Mouse (Mus musculus): ENCODE measurements around the gene Clps. TPM values are rescaled to one million over a fixed set of nuclear protein-coding genes. Genes with fewer than 3 reads are reported as not detected.

The Clps gene
- polyA plus RNA-seq, 1 experiment from 2014 or later: not detected

DNA sequence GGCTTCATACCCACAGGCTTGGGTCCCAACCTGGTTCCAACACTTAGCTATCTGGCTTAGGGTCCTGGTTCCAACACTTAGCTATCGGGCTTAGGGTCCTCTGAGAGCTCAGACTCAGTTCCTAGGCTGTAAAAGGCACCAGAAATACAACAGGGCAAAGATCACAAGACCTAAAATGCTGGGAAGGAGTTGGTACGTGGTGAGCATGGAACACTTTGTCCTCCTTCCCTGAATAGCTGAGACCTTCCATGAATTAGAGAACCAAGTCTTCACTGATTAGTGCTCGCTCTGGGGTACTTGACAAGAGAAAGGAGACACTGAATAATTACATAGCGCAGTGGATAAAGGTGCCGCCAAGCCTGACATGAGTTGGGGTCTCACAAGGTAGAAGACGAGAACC is 38.6 kb downstream of the Clps start:
- H3K36me3 ChIP-seq (replicated peaks): no peaks in the 10 kb centered on the region
- peaks cover 7% of the 10 kb centered on the region; the same call in 1 of the 2 replicates for H3K9me3 ChIP-seq
- H3K27ac ChIP-seq: no peak overlapping the region
- H3K4me3 ChIP-seq: peak overlapping the region; percentile 78
- 41% methylated on average over 6 of the region's 6 CpGs for WGBS
- DNase-seq (ENCODE audit: extremely low spot score, low spot score): no peak
- H3K27me3 ChIP-seq (ENCODE audit: poor library complexity, severe bottlenecking): peaks cover 75% of the 10 kb centered on the region
- H3K4me1 ChIP-seq: peaks cover 49% of the 10 kb centered on the region

DNA sequence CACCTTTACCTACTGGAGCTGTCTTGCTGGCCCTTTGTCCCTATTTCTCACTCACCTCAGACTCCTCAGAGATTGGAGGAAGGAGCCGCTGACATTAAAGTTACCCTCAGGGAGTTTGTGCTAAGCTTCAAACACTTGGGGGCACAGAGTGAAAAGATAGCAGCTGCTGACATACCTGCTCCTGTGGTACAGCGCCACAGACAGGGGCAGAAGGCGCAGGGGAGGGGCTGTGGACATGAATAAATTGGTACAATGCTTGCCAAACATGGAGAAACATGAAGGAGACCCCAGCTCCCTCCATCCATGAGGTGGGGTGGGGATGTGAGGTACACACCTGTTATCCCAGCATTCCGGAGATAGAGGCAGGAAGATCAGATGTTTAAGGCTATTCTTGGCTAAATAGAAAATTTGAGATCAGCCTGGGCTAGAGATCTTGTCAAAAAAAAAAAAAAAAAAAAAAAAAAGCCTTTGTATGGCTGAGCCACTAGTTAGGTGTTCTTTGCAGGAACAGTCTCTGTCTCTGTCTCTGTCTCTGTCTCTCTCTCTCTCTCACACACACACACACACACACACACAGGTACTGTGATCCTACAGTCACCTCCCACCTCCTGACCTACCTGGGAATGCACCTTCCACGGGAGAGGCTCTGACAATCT is 39.4 kb downstream of the Clps start:
- 68% methylated on average over 5 of the region's 5 CpGs for WGBS
- Histone ChIP-seq H3K27ac (no peak overlapping the region), H3K36me3 (replicated peaks) (no peaks in the 10 kb centered on the region), H3K27me3 (ENCODE audit: poor library complexity, severe bottlenecking) (peaks cover 80% of the 10 kb centered on the region), H3K4me3 (no peak overlapping the region), H3K4me1 (peaks cover 49% of the 10 kb centered on the region), H3K9me3 (peaks cover 7% of the 10 kb centered on the region; the same call in 1 of the 2 replicates)
- no peak for DNase-seq (ENCODE audit: extremely low spot score, low spot score)

DNA sequence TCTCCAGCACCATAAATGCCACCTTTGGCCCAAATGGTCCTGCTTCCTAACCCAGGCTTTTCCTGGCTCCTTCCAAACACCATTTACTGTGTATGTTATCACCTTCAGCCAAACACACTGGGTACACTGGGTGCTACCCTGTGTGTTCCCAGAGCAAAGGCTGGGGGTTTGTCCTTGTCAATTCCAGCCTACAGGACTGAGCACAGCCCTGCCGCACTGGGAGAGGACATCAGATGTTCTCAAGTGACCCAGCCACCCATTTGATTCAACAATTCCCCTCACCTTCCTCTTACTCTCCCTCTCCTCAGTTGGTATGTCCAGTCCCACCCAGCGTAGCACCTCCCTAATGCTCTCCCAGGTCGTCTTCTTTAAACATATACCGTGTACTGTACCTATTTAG is 40.0 kb downstream of the Clps start:
- 87% methylated on average over 4 of the region's 4 CpGs for WGBS
- Histone ChIP-seq H3K4me1 (peaks cover 53% of the 10 kb centered on the region), H3K36me3 (replicated peaks) (no peaks in the 10 kb centered on the region), H3K4me3 (no peak overlapping the region), H3K27ac (no peak overlapping the region), H3K9me3 (peaks cover 7% of the 10 kb centered on the region; the same call in 1 of the 2 replicates), H3K27me3 (ENCODE audit: poor library complexity, severe bottlenecking) (peaks cover 86% of the 10 kb centered on the region)
- DNase-seq (ENCODE audit: extremely low spot score, low spot score): no peak

DNA sequence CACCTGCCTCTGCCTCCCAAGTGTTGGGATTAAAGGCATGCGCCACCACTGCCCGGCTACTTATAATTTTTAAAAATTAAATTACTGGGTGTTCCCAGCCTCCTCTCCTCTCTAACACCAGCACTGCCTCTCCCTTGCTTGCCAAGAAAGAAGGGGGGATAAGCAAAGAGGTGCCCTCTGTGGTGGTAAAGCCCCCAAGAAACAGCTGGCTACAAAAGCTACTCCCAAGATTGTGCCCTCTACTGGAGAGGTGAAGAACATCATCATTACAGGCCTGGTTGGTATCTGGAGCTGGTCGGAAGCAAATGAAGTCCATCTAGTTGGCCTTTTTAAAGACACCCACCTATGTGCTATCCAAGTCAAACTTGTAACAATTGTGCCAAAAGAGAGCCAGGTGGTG is 40.7 kb downstream of the Clps start:
- H3K4me1 ChIP-seq: peaks cover 61% of the 10 kb centered on the region
- H3K27me3 ChIP-seq (ENCODE audit: poor library complexity, severe bottlenecking): peaks cover 92% of the 10 kb centered on the region

DNA sequence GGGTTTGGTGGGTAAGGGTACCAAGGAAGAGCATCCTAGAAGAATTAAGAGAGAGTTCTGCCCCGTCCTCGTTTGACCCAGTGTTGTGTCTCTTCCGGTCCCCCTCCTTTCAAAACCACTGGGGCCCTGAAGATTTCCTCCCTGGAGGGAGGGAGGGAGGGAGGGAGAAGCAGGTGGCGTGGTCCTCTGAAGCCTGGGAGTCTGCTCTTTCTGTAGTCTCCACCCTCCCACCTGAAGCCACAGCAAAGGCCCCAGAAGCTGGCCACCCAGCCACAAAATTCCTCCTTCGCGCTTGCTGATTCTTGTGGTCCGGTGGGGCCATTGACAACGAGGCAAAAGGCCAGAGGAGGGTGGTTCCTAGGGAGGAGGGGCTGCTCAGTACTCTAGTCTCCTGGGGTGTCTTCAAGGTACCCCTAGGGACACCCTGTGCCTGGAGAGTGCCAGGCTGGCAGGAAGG is 41.9 kb downstream of the Clps start:
- Histone ChIP-seq H3K27me3 (ENCODE audit: poor library complexity, severe bottlenecking) (peaks cover 84% of the 10 kb centered on the region), H3K4me1 (peaks cover 63% of the 10 kb centered on the region), H3K36me3 (replicated peaks) (no peaks in the 10 kb centered on the region), H3K9me3 (peaks cover 7% of the 10 kb centered on the region; the same call in 1 of the 2 replicates), H3K4me3 (peak overlapping the region; percentile 59), H3K27ac (peak overlapping the region; percentile 85)
- 17% methylated on average over 8 of the region's 8 CpGs for WGBS
- DNase-seq (ENCODE audit: extremely low spot score, low spot score): no peak

More for the DNA sequence above, 40.7 kb downstream of the Clps start:
- 93% methylated on average over 3 of the region's 3 CpGs for WGBS
- DNase-seq (ENCODE audit: extremely low spot score, low spot score): no peak
- no peak overlapping the region for H3K27ac ChIP-seq
- H3K9me3 ChIP-seq: peaks cover 7% of the 10 kb centered on the region; the same call in 1 of the 2 replicates
- no peaks in the 10 kb centered on the region for H3K36me3 ChIP-seq (replicated peaks)
- H3K4me3 ChIP-seq: no peak overlapping the region

DNA sequence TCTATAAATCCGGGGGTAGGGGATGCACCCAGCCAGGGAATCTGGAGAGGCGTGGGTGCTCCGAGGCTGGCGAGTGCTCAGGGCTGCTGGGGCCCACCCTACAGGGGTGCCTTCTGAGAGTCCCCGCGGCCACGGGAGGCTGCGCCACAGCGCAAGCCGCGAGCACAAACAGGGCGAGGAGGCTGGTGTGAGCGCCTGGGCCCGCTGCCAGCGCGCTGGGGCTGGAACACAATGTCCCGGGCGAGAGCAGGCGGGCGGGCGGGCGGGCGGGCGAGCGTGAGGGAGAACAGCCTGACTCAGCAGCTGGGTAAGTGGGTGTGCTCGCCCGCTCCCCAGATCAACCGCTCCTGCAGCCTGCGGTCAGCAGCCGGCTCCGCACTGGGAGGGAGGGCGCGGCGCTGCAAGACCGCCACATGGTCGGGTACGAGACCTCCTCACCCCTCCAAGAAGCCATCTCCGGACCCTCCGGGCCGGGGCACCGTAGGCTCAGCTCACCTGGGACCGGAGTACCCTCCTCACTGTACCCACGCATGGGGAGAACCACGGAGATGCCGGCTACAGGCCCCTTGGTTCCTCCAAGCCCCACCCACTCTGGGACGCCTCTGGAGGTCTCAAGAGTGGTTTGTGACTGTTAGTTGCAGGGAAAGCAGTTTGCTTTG is 42.5 kb downstream of the Clps start:
- Histone ChIP-seq H3K27ac (peak overlapping the region; percentile 85), H3K4me1 (peaks cover 57% of the 10 kb centered on the region), H3K9me3 (peaks cover 7% of the 10 kb centered on the region; the same call in 1 of the 2 replicates), H3K36me3 (replicated peaks) (no peaks in the 10 kb centered on the region), H3K4me3 (peak overlapping the region; percentile 59), H3K27me3 (ENCODE audit: poor library complexity, severe bottlenecking) (peaks cover 78% of the 10 kb centered on the region)
- DNase-seq (ENCODE audit: extremely low spot score, low spot score): peak; percentile 53
- WGBS: under 1% methylated on average over 46 of the region's 46 CpGs

DNA sequence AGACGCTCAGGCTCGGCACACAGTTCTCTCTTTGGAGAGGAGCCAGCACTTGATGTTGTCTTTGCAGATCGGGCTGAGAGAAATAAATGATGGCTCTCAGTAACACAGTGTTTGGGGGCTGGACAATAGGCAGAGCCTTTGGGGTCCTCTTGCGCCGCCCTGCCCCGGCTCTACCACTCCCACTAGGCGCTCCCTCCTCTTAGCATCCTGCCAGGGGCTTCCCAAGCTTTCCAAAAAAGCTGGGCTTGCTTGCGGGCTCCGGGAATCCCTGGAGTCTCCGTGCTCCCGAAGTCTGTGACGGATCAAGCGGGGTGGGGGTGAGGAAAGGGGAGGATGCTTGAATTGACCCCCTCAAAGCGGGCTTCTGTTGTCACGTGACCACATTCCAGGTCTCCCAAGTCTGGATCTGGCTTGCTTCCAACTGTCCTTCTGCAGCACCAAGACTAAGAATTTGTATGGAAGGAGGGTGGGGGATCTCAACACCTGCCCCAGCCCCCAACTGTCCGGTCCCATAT is 43.1 kb downstream of the Clps start, which contains the start of gene Fkbp5:
Gene Fkbp5 (minus strand): TSS at position 87 of the 515 bp plus-strand sequence.
- Histone ChIP-seq H3K36me3 (replicated peaks) (no peaks in the 10 kb centered on the region), H3K4me1 (peaks cover 55% of the 10 kb centered on the region), H3K9me3 (peaks cover 7% of the 10 kb centered on the region; the same call in 1 of the 2 replicates), H3K27me3 (ENCODE audit: poor library complexity, severe bottlenecking) (peaks cover 78% of the 10 kb centered on the region), H3K4me3 (peak within 1 kb of the TSS; percentile 59), H3K27ac (peak within 1 kb of the TSS; percentile 85)
- WGBS: 6% methylated on average over 16 of the region's 16 CpGs
- DNase-seq (ENCODE audit: extremely low spot score, low spot score): peak; percentile 34

DNA sequence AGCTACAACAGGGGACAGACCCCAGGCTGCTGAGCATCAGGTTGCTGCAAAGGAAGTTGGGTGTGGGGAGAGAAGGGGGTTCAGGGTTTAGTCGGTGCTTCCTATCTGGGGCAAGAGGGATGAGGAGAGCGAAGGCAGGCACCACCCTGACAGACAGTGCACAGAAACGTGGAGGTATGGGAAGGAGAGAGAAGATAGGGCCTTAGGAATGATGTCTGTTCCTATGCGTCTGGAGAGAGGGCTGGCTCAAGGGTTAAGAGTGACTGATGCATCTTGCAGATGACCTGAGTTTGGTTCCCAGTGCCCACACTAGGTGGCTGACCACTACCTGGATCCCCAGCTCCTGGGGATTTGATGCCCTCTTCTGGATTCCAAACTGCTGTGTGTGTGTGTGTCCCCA is 43.7 kb downstream of the Clps start:
- Histone ChIP-seq H3K27me3 (ENCODE audit: poor library complexity, severe bottlenecking) (peaks cover 77% of the 10 kb centered on the region), H3K36me3 (replicated peaks) (no peaks in the 10 kb centered on the region), H3K9me3 (peaks cover 7% of the 10 kb centered on the region; the same call in 1 of the 2 replicates), H3K27ac (no peak overlapping the region), H3K4me1 (peaks cover 55% of the 10 kb centered on the region), H3K4me3 (no peak overlapping the region; the same call in 1 of the 2 replicates)
- 82% methylated on average over 4 of the region's 4 CpGs for WGBS
- DNase-seq (ENCODE audit: extremely low spot score, low spot score): no peak

DNA sequence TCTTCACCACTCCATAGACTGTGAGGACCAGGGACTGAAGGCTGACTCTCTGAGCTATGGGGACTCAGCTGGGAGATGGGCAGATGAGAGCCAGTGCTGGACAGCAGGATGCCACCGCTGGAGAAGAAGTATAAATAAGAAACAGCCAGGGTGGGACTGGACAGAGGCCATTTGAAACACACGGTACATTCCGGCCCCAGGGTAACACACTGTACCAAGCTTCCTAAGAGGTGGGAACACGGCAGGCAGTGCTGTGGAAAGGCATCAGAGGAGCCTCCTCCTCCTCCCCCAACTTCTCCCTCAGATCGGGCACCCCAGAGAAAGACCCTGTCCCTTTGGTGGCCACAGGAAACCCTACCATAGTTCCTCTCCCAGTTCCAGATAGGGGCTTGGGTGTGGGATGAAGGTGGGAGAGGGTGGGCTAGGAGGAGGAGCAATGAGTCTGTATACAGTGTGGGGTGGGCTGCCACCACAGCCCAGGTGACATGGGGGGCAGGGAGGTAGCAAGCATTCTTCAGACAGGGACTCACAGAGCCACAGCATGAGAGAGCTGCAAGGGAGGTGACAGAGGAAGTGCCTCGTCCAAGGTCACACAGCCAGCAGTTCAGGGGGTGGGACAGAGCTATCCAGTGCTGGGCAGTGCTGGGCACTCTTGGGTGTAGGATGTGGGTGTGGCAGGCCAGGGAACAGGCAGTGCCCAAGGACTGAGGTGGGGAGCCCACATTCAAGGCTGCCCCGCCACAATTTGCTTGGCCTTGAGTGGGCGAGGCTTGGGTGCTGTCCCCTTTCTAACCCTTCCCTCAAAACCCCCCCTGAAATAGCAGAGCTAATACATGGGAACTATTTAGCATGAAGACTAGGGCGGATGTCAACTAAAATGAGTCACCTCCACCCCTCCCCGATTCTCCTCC is 44.9 kb downstream of the Clps start:
- no peaks in the 10 kb centered on the region for H3K36me3 ChIP-seq (replicated peaks)
- peaks cover 75% of the 10 kb centered on the region for H3K27me3 ChIP-seq (ENCODE audit: poor library complexity, severe bottlenecking)
- H3K4me1 ChIP-seq: peaks cover 64% of the 10 kb centered on the region
- no peak overlapping the region for H3K27ac ChIP-seq
- H3K9me3 ChIP-seq: peaks cover 7% of the 10 kb centered on the region; the same call in 1 of the 2 replicates
- 76% methylated on average over 10 of the region's 10 CpGs for WGBS
- H3K4me3 ChIP-seq: no peak overlapping the region
- no peak for DNase-seq (ENCODE audit: extremely low spot score, low spot score)

DNA sequence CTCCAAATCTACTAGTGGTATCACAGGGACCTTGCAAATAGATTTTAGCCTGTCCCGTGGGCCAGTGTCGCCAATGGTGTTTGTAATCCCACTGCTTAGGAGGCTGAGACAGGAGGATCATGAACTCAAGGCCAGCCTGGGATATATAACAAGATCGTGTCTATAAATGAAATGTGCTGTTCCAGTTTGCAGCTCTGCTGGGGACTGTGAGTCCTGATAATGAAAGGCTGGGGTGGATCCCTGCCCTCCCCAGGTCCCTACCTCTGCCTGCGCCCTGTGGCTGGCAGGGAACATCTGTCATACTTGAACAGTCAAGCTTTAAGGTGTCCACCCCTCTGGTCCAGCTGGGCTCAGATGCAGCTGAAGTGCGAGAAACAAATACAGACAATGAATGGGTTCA is 46.0 kb downstream of the Clps start:
- Histone ChIP-seq H3K27me3 (ENCODE audit: poor library complexity, severe bottlenecking) (peaks cover 75% of the 10 kb centered on the region), H3K4me1 (peaks cover 70% of the 10 kb centered on the region), H3K4me3 (no peak overlapping the region), H3K27ac (no peak overlapping the region), H3K36me3 (replicated peaks) (no peaks in the 10 kb centered on the region), H3K9me3 (peaks cover 7% of the 10 kb centered on the region; the same call in 1 of the 2 replicates)
- 74% methylated on average over 5 of the region's 5 CpGs for WGBS
- no peak for DNase-seq (ENCODE audit: extremely low spot score, low spot score)

DNA sequence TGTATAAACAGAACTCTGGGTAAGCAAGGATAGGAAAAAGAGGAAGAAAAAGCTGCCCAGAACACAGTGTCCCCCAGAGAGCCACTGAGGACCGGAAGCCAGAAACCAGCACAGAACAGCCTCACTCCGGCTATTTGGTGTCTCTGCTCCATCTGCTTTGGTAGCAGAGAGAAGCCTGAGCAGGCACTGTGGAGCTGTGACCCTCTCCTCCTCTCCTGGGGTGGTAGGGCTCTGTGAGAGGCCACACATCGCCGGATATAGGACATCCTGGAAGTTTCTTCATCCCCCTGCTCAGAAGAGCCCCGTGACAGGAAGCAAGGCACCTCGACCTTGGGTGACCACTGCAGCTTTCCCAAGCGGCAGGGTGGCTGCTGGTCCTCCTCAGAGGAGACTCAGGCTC is 46.7 kb downstream of the Clps start:
- Histone ChIP-seq H3K36me3 (replicated peaks) (no peaks in the 10 kb centered on the region), H3K27ac (0 out of 2 replicates have a peak overlapping the region, but pooled peaks have one; percentile 26), H3K9me3 (0 out of 2 replicates have a peak, but pooled peaks cover under 1% of the 10 kb centered on the region), H3K4me3 (no peak overlapping the region), H3K27me3 (ENCODE audit: poor library complexity, severe bottlenecking) (peaks cover 69% of the 10 kb centered on the region), H3K4me1 (peaks cover 69% of the 10 kb centered on the region)
- DNase-seq (ENCODE audit: extremely low spot score, low spot score): no peak
- 67% methylated on average over 7 of the region's 7 CpGs for WGBS

DNA sequence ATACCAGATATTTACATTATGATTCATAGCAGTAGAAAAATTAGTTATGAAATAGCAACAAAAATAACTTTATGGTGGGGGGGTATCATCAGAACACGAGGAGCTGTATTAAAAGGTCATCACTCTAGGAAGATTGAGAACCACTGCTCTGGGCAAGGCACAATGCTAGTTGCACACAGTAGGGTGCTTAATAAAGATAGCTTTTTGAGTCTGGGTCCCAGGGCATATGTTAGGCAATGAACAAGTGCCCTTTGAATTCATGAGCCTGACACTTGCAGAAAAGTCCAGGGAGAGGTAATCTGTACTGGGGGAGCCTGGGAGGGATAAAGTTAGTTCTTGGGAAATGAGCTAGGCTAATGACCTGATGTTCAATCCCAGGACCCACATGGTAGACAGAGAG is 47.2 kb downstream of the Clps start:
- no peak for DNase-seq (ENCODE audit: extremely low spot score, low spot score)

More for the DNA sequence above, 47.2 kb downstream of the Clps start:
- Histone ChIP-seq H3K4me1 (peaks cover 64% of the 10 kb centered on the region), H3K27ac (no peak overlapping the region), H3K9me3 (no peaks in the 10 kb centered on the region), H3K4me3 (no peak overlapping the region), H3K36me3 (replicated peaks) (no peaks in the 10 kb centered on the region), H3K27me3 (ENCODE audit: poor library complexity, severe bottlenecking) (peaks cover 64% of the 10 kb centered on the region)
- WGBS: 81% methylated on average over 1 of the region's 1 CpGs
